Mouse (Mus musculus) mouse trophoblast stem cell (cell line): ENCODE results near the gene Dtx4.
"Not testable (repeated sequence)": the region's sequence is repeated elsewhere in the genome, so short reads cannot be mapped to it uniquely, and the experiment has no call there.

Source experiments
- in situ Hi-C, 2 experiments: fragments of 300-500 bp; cut with MseI, MboI; formaldehyde crosslinking; loops; 2 replicates in 1 of 2; 3 replicates in 1 of 2; pipeline ENCODE4 v1.15.1; 2025

The Dtx4 gene

GRCm38 (mm10) chr19:12501370-12502347 is at the start of gene Dtx4:
Dtx4 (minus strand) TSS chr19:12501454.
- in situ Hi-C loops: loop anchor here (5.0 to 25.0 kb wide), 3 partner anchors 34 to 311 kb away; no protein-coding TSS in a partner anchor

GRCm38 (mm10) chr19:12550005-12550942 is 49.0 kb upstream of the Dtx4 start:
- in situ Hi-C loops: no loop called here

GRCm38 (mm10) chr19:12549166-12549565 is 47.9 kb upstream of the Dtx4 start:
- in situ Hi-C loops: no loop called here

- in situ Hi-C loops: not testable (repeated sequence)
Observed at GRCm38 (mm10) chr19:12545440-12545839, 44.2 kb upstream of the Dtx4 start, which contains the start of gene Fam111a. Fam111a (plus strand) TSS chr19:12545740.

GRCm38 (mm10) chr19:12541644-12542043 is 40.4 kb upstream of the Dtx4 start:
- in situ Hi-C loops: no loop called here

GRCm38 (mm10) chr19:12540727-12541126 is 39.5 kb upstream of the Dtx4 start:
- in situ Hi-C loops: no loop called here

GRCm38 (mm10) chr19:12539975-12540374 is 38.7 kb upstream of the Dtx4 start:
- in situ Hi-C loops: no loop called here

GRCm38 (mm10) chr19:12537168-12537567 is 35.9 kb upstream of the Dtx4 start:
- in situ Hi-C loops: no loop called here

- in situ Hi-C loops: loop anchor here in 1 of 2 experiments (5.0 to 25.0 kb wide), 2 partner anchors 64 to 289 kb away; no protein-coding TSS in a partner anchor
Observed at GRCm38 (mm10) chr19:12523377-12523776, 22.1 kb upstream of the Dtx4 start.

GRCm38 (mm10) chr19:12518541-12518890 is 17.3 kb upstream of the Dtx4 start:
- in situ Hi-C loops: loop anchor here (5.0 to 25.0 kb wide), 3 partner anchors 74 to 306 kb away; no protein-coding TSS in a partner anchor

GRCm38 (mm10) chr19:12517671-12518540 is 16.7 kb upstream of the Dtx4 start:
- in situ Hi-C loops: loop anchor here (5.0 to 25.0 kb wide), 3 partner anchors 74 to 307 kb away; no protein-coding TSS in a partner anchor

- in situ Hi-C loops: loop anchor here (5.0 to 25.0 kb wide), 3 partner anchors 78 to 310 kb away; no protein-coding TSS in a partner anchor
Observed at GRCm38 (mm10) chr19:12514621-12515020, 13.4 kb upstream of the Dtx4 start.

GRCm38 (mm10) chr19:12502756-12503155 is 1.5 kb upstream of the Dtx4 start:
- in situ Hi-C loops: loop anchor here (5.0 to 25.0 kb wide), 3 partner anchors 35 to 310 kb away; no protein-coding TSS in a partner anchor

GRCm38 (mm10) chr19:12500881-12501311 is 358 bp downstream of the Dtx4 start:
- in situ Hi-C loops: loop anchor here (5.0 to 25.0 kb wide), 3 partner anchors 34 to 311 kb away; no protein-coding TSS in a partner anchor

GRCm38 (mm10) chr19:12500124-12500523 is 1.1 kb downstream of the Dtx4 start:
- in situ Hi-C loops: loop anchor here (5.0 to 25.0 kb wide), 3 partner anchors 33 to 312 kb away; no protein-coding TSS in a partner anchor

- in situ Hi-C loops: no loop called here
Observed at GRCm38 (mm10) chr19:12499485-12499884, 1.8 kb downstream of the Dtx4 start.

- in situ Hi-C loops: no loop called here
Observed at GRCm38 (mm10) chr19:12498941-12499340, 2.3 kb downstream of the Dtx4 start.

GRCm38 (mm10) chr19:12498321-12498720 is 2.9 kb downstream of the Dtx4 start:
- in situ Hi-C loops: no loop called here

GRCm38 (mm10) chr19:12497909-12498308 is 3.3 kb downstream of the Dtx4 start:
- in situ Hi-C loops: no loop called here

GRCm38 (mm10) chr19:12496241-12496640 is 5.0 kb downstream of the Dtx4 start:
- in situ Hi-C loops: no loop called here
